Mouse (Mus musculus) T-helper 2 cell (primary cell): ENCODE data around the gene Gm8677.
"Not testable (repeated sequence)": the region's sequence is repeated elsewhere in the genome, so short reads cannot be mapped to it uniquely, and the experiment has no call there.

ENCODE experiments used
- in situ Hi-C: fragments of 300-600 bp; cut with MboI, MseI; formaldehyde crosslinking; loops from one replicate; pipeline ENCODE4 v1.15.1; 2025; ENCODE audit warnings: high pct_unique_total_duplicates

The Gm8677 gene

DNA sequence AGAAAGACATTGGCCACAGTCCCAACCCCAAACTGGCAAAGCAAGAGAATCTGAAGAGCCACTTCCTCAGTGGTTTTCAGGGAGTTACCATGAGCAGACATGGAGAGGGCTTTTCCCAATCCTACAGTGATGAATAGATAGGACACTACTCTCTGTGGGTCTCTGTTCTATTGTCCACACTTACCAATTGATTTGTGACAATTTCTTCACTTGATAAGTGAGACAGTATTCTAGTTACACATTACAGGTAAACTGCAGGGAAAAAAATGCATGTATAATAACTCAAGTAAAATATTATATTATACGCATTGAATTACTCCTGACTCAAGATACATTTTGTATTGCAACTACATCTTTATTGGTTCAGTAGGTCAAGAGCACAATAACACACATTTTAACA lies at the start of gene Gm8677:
Gm8677 (minus strand) TSS at position 101 of the 400 bp plus-strand sequence.
- in situ Hi-C loops = not testable (repeated sequence)

DNA sequence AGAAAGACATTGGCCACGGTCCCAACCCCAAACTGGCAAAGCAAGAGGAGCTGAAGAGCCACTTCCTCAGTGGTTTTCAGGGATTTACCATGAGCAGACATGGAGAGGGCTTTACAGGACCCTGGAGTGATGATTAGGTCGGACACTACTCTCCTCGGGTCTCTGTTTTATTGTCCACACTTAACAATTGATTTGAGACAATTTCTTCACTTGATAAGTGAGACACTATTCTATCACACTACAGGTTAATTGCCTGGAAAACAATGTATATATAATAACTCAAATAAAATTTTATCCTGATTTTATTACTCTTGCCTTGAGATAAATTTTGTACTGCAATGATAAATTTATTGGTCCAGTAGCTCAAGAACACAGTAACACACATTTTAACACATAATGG lies 30.6 kb upstream of the Gm8677 start, which contains the start of gene Gm4201:
Gm4201 (minus strand) TSS at position 101 of the 400 bp plus-strand sequence.
- in situ Hi-C loops = not testable (repeated sequence)

- in situ Hi-C loops = not testable (repeated sequence)
These were observed 12.0 kb downstream of the Gm8677 start, which contains the start of gene Vmn1r152 for GRCm38 (mm10) chr7:22522667-22523066. Gene Vmn1r152, plus strand, starts transcription at chr7:22522967.

GRCm38 (mm10) chr7:22499578-22499977 lies 35.1 kb downstream of the Gm8677 start, which contains the start of gene Vmn1r151:
Gene Vmn1r151, minus strand, starts transcription at chr7:22499678.
- in situ Hi-C loops = not testable (repeated sequence)
